Mouse (Mus musculus) cerebellum, adult 2 months (tissue): ENCODE measurements around the gene Ttll10. TPM values are rescaled to one million over a fixed set of nuclear protein-coding genes. Genes with fewer than 3 reads are reported as not detected.

Source experiments
- DNase-seq, 2 experiments: peaks; one replicate each; pipeline ENCODE4 v3.0.0; 2021
- H3K27ac ChIP-seq: fragments of 200-500 bp; 2 replicates; pipeline ENCODE4 v1.5.1; 2012; ENCODE audit warnings: low read length, control low read depth, inconsistent platforms; ENCODE audit not compliant: insufficient read depth
- H3K27me3 ChIP-seq: fragments of 200-500 bp; 2 replicates; pipeline ENCODE4 v1.6.1; 2012; ENCODE audit warnings: inconsistent platforms, mild to moderate bottlenecking, low read length, moderate library complexity; ENCODE audit not compliant: control insufficient read depth, insufficient read depth
- H3K4me1 ChIP-seq: fragments of 200-500 bp; 2 replicates; pipeline ENCODE4 v1.6.1; 2011; ENCODE audit warnings: low read length; ENCODE audit not compliant: control insufficient read depth, insufficient read depth
- H3K4me3 ChIP-seq: fragments of 200-500 bp; replicated peaks from 2 replicates; pipeline ENCODE3; 2011; ENCODE audit warnings: mild to moderate bottlenecking, low read depth, low read length, control low read depth; ENCODE audit not compliant: insufficient read depth
- CTCF ChIP-seq: fragments of 200-500 bp; IDR thresholded peaks from 2 replicates; pipeline ENCODE4 v1.5.1; 2011; ENCODE audit warnings: low read depth, mild to moderate bottlenecking, control low read depth, low read length, moderate library complexity, borderline replicate concordance; ENCODE audit not compliant: insufficient read depth
- POLR2A ChIP-seq: fragments of 200-500 bp; IDR thresholded peaks from 2 replicates; pipeline ENCODE4 v1.6.1; 2011; ENCODE audit warnings: low read length, control low read depth, borderline replicate concordance; ENCODE audit not compliant: insufficient read depth
- WGBS: fragments of 180-500 bp; shearing (Covaris S2); methylation state at CpG from one replicate; pipeline ENCODE4 v1.1.7; 2018; 5-methylcytosine and 5-hydroxymethylcytosine counted together
- polyA plus RNA-seq: library from polyadenylated mRNA; depleted of rRNA; stranded (reverse); fragments of >200 nt; gene quantifications from 2 replicates; pipeline ENCODE4 v1.2.3, GENCODE M21; 2012

The Ttll10 gene
- polyA plus RNA-seq, 1 experiment, result 0.11 TPM

- peaks cover 16% of the 10 kb centered on the region for H3K4me1 ChIP-seq
- WGBS, result 5% methylated on average over 7 of the region's 7 CpGs
- no peaks in the 10 kb centered on the region for H3K27me3 ChIP-seq
- no peak for DNase-seq
- peak overlapping the region; percentile 84 for H3K4me3 ChIP-seq
- TF ChIP-seq POLR2A (no peak), CTCF (no peak)
- peak overlapping the region; percentile 64 for H3K27ac ChIP-seq
These were observed 28.0 kb downstream of the Ttll10 start for GRCm38 (mm10) chr4:156031255-156031592.

GRCm38 (mm10) chr4:156030651-156031118 lies 28.5 kb downstream of the Ttll10 start:
- Histone ChIP-seq H3K27me3 (no peaks in the 10 kb centered on the region), H3K4me3 (peak overlapping the region; percentile 84), H3K4me1 (peaks cover 21% of the 10 kb centered on the region), H3K27ac (peak overlapping the region; percentile 64)
- WGBS, result 13% methylated on average over 9 of the region's 9 CpGs
- peak; percentile 28 for DNase-seq
- TF ChIP-seq CTCF, result no peak
- TF ChIP-seq POLR2A, result no peak

- peaks cover 21% of the 10 kb centered on the region for H3K4me1 ChIP-seq
- no peaks in the 10 kb centered on the region for H3K27me3 ChIP-seq
- no peak overlapping the region for H3K27ac ChIP-seq
- TF ChIP-seq POLR2A, result no peak
- no peak for TF ChIP-seq CTCF
- no peak for DNase-seq
- 88% methylated on average over 7 of the region's 7 CpGs for WGBS
- no peak overlapping the region for H3K4me3 ChIP-seq
These were observed 30.6 kb downstream of the Ttll10 start for GRCm38 (mm10) chr4:156028580-156028979.

GRCm38 (mm10) chr4:156026013-156026412 lies 33.2 kb downstream of the Ttll10 start, which contains the start of gene Tnfrsf18:
TSS of gene Tnfrsf18 (plus strand) at chr4:156026164.
- 22% methylated on average over 4 of the region's 4 CpGs for WGBS
- peak in 1 of 2 experiments; percentile 25 for DNase-seq
- Histone ChIP-seq H3K27ac (no peak within 1 kb of the TSS), H3K4me3 (no peak within 1 kb of the TSS), H3K27me3 (no peaks in the 10 kb centered on the region), H3K4me1 (peaks cover 16% of the 10 kb centered on the region; the same call in 1 of the 2 replicates)
- TF ChIP-seq CTCF (no peak), POLR2A (no peak)

GRCm38 (mm10) chr4:156024184-156024583 lies 35.0 kb downstream of the Ttll10 start:
- 89% methylated on average over 7 of the region's 7 CpGs for WGBS
- no peaks in the 10 kb centered on the region for H3K27me3 ChIP-seq
- DNase-seq, result no peak

GRCm38 (mm10) chr4:156023520-156023919 lies 35.7 kb downstream of the Ttll10 start:
- no peak for TF ChIP-seq POLR2A
- TF ChIP-seq CTCF, result no peak
- no peak for DNase-seq

More at GRCm38 (mm10) chr4:156024184-156024583, 35.0 kb downstream of the Ttll10 start:
- Histone ChIP-seq H3K4me3 (no peak overlapping the region), H3K4me1 (peaks cover 8% of the 10 kb centered on the region; the same call in 1 of the 2 replicates), H3K27ac (no peak overlapping the region)
- TF ChIP-seq CTCF (no peak), POLR2A (no peak)

GRCm38 (mm10) chr4:156021942-156022419 lies 37.2 kb downstream of the Ttll10 start:
- 67% methylated on average over 9 of the region's 9 CpGs for WGBS
- TF ChIP-seq POLR2A (no peak), CTCF (no peak)
- DNase-seq, result no peak
- Histone ChIP-seq H3K4me3 (no peak overlapping the region), H3K4me1 (peaks cover 8% of the 10 kb centered on the region; the same call in 1 of the 2 replicates), H3K27ac (no peak overlapping the region), H3K27me3 (no peaks in the 10 kb centered on the region)

More at GRCm38 (mm10) chr4:156023520-156023919, 35.7 kb downstream of the Ttll10 start:
- no peak overlapping the region for H3K27ac ChIP-seq
- H3K27me3 ChIP-seq, result no peaks in the 10 kb centered on the region
- WGBS, result 87% methylated on average over 9 of the region's 9 CpGs
- no peak overlapping the region for H3K4me3 ChIP-seq
- peaks cover 8% of the 10 kb centered on the region; the same call in 1 of the 2 replicates for H3K4me1 ChIP-seq

GRCm38 (mm10) chr4:156021381-156021780 lies 37.8 kb downstream of the Ttll10 start:
- DNase-seq, result no peak
- TF ChIP-seq CTCF, result no peak
- TF ChIP-seq POLR2A, result no peak
- peaks cover 7% of the 10 kb centered on the region; the same call in 1 of the 2 replicates for H3K4me1 ChIP-seq
- H3K27me3 ChIP-seq, result no peaks in the 10 kb centered on the region
- H3K27ac ChIP-seq, result no peak overlapping the region
- 87% methylated on average over 3 of the region's 3 CpGs for WGBS
- H3K4me3 ChIP-seq, result no peak overlapping the region
